Mouse (Mus musculus): ENCODE measurements around the gene Pnkp. TPM values are rescaled to one million over a fixed set of nuclear protein-coding genes. Genes with fewer than 3 reads are reported as not detected.

Pnkp gene
- polyA plus RNA-seq, 1 experiment from 2014 or later: 38.7 TPM

MicroRNA genes within 50 kb of the gene (microRNA counts, 519-probe panel; counts per million panel counts)
- microRNA mmu-miR-707: 104 counts per million, percentile 35 among the panel's probes with 10 or more counts

Small RNA genes within 50 kb of the gene (microRNA-seq; reads per million reads assigned to microRNA genes)
- gene Mir707: not detected

Other genes starting within 250 kb of the Pnkp start
- 1.7 and 2.0 TPM in 2 replicates for gene Myh14, start 186.3 kb upstream of the Pnkp start, polyA plus RNA-seq (2015; fragmentation: Nextera tagmentation; extraction: Ambion mirVana)
- not detected in 2 replicates for gene Izumo2, start 148.4 kb upstream of the Pnkp start, polyA plus RNA-seq (2015; fragmentation: Nextera tagmentation; extraction: Ambion mirVana)
- 54.5 and 54.9 TPM in 2 replicates for gene Vrk3, start 108.7 kb upstream of the Pnkp start, polyA plus RNA-seq (2015; fragmentation: Nextera tagmentation; extraction: Ambion mirVana)
- 2.1 and 2.6 TPM in 2 replicates for gene Zfp473, start 106.1 kb upstream of the Pnkp start, polyA plus RNA-seq (2015; fragmentation: Nextera tagmentation; extraction: Ambion mirVana)
- gene Nup62, start 41.1 kb upstream of the Pnkp start, polyA plus RNA-seq (2015; fragmentation: Nextera tagmentation; extraction: Ambion mirVana): 99.9 and 105 TPM in 2 replicates
- 1.1 and 1.5 TPM in 2 replicates for gene Il4i1, start 40.8 kb upstream of the Pnkp start, polyA plus RNA-seq (2015; fragmentation: Nextera tagmentation; extraction: Ambion mirVana)
- 3.5 and 4.3 TPM in 2 replicates for gene Atf5, start 40.5 kb upstream of the Pnkp start, polyA plus RNA-seq (2015; fragmentation: Nextera tagmentation; extraction: Ambion mirVana)
- 117 and 126 TPM in 2 replicates for gene Akt1s1, start 8.1 kb upstream of the Pnkp start, polyA plus RNA-seq (2015; fragmentation: Nextera tagmentation; extraction: Ambion mirVana)
- gene Tbc1d17, start 8.1 kb upstream of the Pnkp start, polyA plus RNA-seq (2015; fragmentation: Nextera tagmentation; extraction: Ambion mirVana): 93.9 and 94.9 TPM in 2 replicates
- gene Ptov1, start 12.6 kb downstream of the Pnkp start, polyA plus RNA-seq (2015; fragmentation: Nextera tagmentation; extraction: Ambion mirVana): 371 and 404 TPM in 2 replicates
- gene Med25, start 35.6 kb downstream of the Pnkp start, polyA plus RNA-seq (2015; fragmentation: Nextera tagmentation; extraction: Ambion mirVana): 136 and 149 TPM in 2 replicates
- 27.7 and 28.4 TPM in 2 replicates for gene Fuz, start 38.9 kb downstream of the Pnkp start, polyA plus RNA-seq (2015; fragmentation: Nextera tagmentation; extraction: Ambion mirVana)
- gene Ap2a1, start 72.4 kb downstream of the Pnkp start, polyA plus RNA-seq (2015; fragmentation: Nextera tagmentation; extraction: Ambion mirVana): 72.9 and 75.3 TPM in 2 replicates
- 0.10 and 0.24 TPM in 2 replicates for gene Tsks, start 86.1 kb downstream of the Pnkp start, polyA plus RNA-seq (2015; fragmentation: Nextera tagmentation; extraction: Ambion mirVana)
- 22.4 and 23.8 TPM in 2 replicates for gene Cpt1c, start 117.7 kb downstream of the Pnkp start, polyA plus RNA-seq (2015; fragmentation: Nextera tagmentation; extraction: Ambion mirVana)
- 681 and 701 TPM in 2 replicates for gene Prmt1, start 129.4 kb downstream of the Pnkp start, polyA plus RNA-seq (2015; fragmentation: Nextera tagmentation; extraction: Ambion mirVana)
- gene Irf3, start 140.5 kb downstream of the Pnkp start, polyA plus RNA-seq (2015; fragmentation: Nextera tagmentation; extraction: Ambion mirVana): 109 TPM in 2 replicates
- gene Bcl2l12, start 141.6 kb downstream of the Pnkp start, polyA plus RNA-seq (2015; fragmentation: Nextera tagmentation; extraction: Ambion mirVana): 56.1 and 61.9 TPM in 2 replicates
- gene Scaf1, start 159.2 kb downstream of the Pnkp start, polyA plus RNA-seq (2015; fragmentation: Nextera tagmentation; extraction: Ambion mirVana): 30.6 and 36.4 TPM in 2 replicates
- 42.9 and 44.1 TPM in 2 replicates for gene Rras, start 160.8 kb downstream of the Pnkp start, polyA plus RNA-seq (2015; fragmentation: Nextera tagmentation; extraction: Ambion mirVana)
- gene Prr12, start 195.7 kb downstream of the Pnkp start, polyA plus RNA-seq (2015; fragmentation: Nextera tagmentation; extraction: Ambion mirVana): 12.9 and 13.8 TPM in 2 replicates
- 85.2 and 86.3 TPM in 2 replicates for gene Nosip, start 205.3 kb downstream of the Pnkp start, polyA plus RNA-seq (2015; fragmentation: Nextera tagmentation; extraction: Ambion mirVana)
- gene Prrg2, start 205.5 kb downstream of the Pnkp start, polyA plus RNA-seq (2015; fragmentation: Nextera tagmentation; extraction: Ambion mirVana): 42.4 and 44.9 TPM in 2 replicates
- 352 and 369 TPM in 2 replicates for gene Rcn3, start 235.1 kb downstream of the Pnkp start, polyA plus RNA-seq (2015; fragmentation: Nextera tagmentation; extraction: Ambion mirVana)
- 93.7 and 114 TPM in 2 replicates for gene Fcgrt, start 246.7 kb downstream of the Pnkp start, polyA plus RNA-seq (2015; fragmentation: Nextera tagmentation; extraction: Ambion mirVana)